Mouse (Mus musculus): ENCODE data around the gene Rcn3. TPM values are rescaled to one million over a fixed set of nuclear protein-coding genes. Genes with fewer than 3 reads are reported as not detected.

The Rcn3 gene
- polyA plus RNA-seq (2014; fragmentation: Illumina TruSeq; extraction: RNeasy Lipid Tissue Mini Kit (QIAGEN cat#74804); ENCODE audit: low read depth, low replicate concordance) = not detected

DNA sequence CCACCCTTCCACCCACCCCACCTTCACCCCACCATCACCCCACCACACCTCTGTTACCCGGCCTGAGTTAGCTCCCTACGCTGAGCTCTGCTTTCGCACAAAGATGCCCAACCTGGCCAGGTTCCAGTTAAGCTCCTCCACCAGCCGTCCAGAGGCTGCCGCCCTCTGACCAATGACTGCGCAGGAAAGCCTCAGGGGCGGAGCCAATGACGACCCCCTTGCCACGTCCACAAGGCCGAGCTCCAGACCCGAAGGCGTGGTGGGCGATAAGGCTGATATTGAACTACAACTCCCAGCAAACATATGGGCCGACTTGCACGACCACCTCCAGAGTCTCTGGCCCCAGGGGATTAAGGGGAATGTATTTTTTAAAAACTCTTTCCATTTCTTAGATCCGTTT, at the start of gene Rcn3:
Gene Rcn3, minus strand, starts transcription at position 174 of the 400 bp plus-strand sequence.

GRCm38 (mm10) chr7:45135993-45136567, 44.1 kb upstream of the Rcn3 start, which contains the start of the genes Gm45713 and Flt3l:
Gene Gm45713 (minus strand): TSS chr7:45136231.
Gene Flt3l (minus strand): TSS chr7:45136432.

DNA sequence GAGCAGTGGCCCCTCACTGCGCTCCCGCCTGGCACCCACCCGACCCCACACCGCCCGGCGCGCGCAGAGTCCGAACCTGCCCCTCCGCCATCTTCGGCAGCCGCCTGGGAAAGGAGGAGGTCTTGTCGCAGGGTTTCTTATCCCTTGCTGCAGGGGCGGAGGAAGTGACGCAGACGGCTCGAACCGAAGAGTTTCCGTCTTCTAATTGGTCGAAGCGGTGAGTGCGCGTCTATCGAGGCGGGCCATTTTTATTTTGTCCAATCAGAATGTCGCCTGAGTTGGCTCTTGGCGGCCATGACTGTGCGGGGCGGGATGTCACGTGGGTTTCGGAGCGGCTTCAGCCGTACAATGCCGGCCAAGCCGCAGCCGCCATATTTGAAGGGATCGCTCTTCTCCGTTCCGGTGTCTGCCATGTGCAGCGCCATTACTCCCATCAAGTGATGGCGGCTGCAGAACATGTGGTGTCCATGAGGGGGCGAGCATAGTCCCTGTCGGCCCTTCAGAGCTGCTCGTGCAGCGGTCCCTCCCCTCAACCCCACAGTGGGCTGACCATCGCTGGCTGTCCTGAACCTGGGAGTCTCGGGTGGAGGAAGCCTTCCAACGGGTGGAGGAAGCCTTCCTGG, 36.7 kb upstream of the Rcn3 start, which contains the start of gene Rpl13a:
Gene Rpl13a, minus strand, starts transcription at position 138 of the 623 bp plus-strand sequence.

DNA sequence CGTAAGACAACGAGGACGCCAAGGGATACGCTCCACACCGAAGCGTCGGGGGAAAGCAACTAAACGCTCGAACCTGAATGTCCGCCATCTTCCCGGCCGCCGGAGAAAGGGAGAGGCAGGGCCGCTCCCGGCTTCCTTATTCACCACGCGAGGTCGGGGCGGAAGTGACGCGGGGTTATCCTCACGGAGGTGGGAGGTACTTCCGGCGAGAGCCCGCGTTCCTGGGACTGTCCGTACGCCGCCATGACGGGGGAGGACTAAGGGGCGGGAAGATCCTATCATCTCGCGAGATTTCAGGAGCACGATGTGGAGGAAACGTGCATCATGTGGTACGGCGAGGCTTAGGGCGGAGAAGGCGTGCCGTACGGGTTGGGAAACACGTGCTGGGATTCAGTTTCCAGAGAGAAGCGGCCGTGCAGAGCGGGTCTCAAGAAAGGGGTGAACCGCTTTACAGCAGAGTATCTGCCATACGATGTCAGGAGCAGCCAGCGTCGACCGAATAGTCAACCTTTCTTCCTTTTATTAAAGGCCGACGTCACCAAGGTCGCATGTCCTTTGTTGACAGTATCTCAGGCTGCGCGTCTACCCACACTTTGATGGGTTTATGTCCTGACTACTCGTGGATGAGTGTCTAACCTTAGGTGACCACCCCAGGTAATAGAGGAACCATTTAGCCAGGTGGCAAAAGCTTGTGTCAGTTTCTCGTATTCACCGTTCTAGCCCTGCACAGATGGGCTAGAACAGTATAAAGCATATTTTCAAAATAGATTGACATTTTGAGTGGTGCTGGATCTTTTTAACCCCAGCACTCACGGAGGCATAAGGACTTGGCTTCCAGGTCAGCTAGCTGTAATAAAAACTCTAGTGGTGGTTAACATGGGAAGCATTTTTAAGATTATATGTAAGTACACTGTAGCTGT, 32.5 kb upstream of the Rcn3 start, which contains the start of gene Rps11:
Gene Rps11, minus strand, starts transcription at position 216 of the 920 bp plus-strand sequence.

DNA sequence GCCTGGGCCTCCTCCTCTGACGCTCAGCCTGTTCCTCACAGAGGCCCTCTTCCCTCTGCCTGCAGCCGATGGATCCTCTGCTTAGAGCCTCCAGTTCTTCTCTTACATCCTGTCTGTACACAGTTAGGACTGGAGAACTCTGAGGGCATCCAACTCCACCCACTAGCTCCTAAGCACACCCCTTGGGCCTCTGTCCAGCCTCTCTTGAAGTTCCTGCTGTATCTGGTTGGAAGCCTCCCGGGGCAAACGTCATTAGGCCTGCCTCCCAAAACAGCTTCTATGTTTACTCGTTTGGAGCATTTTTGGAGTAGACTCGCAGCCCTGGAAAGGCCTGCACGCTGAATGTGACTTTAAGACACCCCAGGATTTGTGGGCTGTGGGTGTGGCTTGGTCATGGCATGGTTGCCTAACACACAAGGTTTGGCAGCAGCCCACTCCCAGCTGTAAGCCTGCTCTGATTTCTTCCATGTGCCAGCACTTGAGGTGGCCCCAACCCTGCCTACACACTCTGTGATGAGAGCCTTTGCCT, 11.7 kb upstream of the Rcn3 start, which contains the start of gene Fcgrt:
Gene Fcgrt, minus strand, starts transcription at position 200 of the 529 bp plus-strand sequence.

DNA sequence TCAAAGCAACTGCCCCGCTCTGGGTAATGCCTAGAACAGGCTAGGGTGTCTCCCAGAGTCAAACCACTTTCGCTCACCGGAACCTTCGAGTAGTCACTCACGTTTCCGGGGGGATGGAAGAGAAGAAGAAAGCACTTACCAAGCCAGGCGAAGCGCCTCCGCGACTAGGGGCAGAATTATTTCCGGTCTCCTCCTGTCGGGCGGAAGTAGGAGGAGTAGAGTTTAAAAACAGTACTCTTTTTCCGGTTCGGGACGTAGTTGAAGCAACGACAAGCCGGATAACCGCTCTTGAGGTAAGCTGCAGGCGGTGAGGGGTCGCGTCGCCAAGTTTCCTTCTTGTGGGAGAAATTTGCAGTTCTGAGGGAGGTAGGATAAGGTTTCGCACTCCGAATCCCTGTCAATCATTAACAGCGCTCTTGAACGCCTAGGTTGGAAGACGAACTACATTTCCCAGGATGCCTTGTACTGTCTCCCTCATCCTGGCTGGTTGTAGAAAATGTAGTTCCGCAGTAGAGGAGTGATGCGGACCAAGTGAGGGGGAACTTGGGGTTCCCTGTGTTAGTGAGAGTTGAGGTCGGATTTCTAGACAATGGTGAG, 29.7 kb downstream of the Rcn3 start, which contains the start of the genes Nosip and Prrg2:
Gene Nosip, plus strand, starts transcription at position 191 of the 597 bp plus-strand sequence.
Gene Prrg2, minus strand, starts transcription at position 439 of the 597 bp plus-strand sequence.

GRCm38 (mm10) chr7:45052862-45053116, 39.2 kb downstream of the Rcn3 start, which contains the start of gene Prr12:
Gene Prr12 (minus strand): TSS chr7:45052881.

Other genes with a start within 250 kb of the Rcn3 start
- gene Akt1s1, start 243.2 kb downstream of the Rcn3 start, polyA plus RNA-seq (2014; fragmentation: Illumina TruSeq; extraction: RNeasy Lipid Tissue Mini Kit (QIAGEN cat#74804); ENCODE audit: low read depth, low replicate concordance) = 2.2 TPM
- 1.3 TPM for gene Tbc1d17, start 243.1 kb downstream of the Rcn3 start, polyA plus RNA-seq (2014; fragmentation: Illumina TruSeq; extraction: RNeasy Lipid Tissue Mini Kit (QIAGEN cat#74804); ENCODE audit: low read depth, low replicate concordance)
- gene Pnkp, start 235.1 kb downstream of the Rcn3 start, polyA plus RNA-seq (2014; fragmentation: Illumina TruSeq; extraction: RNeasy Lipid Tissue Mini Kit (QIAGEN cat#74804); ENCODE audit: low read depth, low replicate concordance) = 1.4 TPM
- 0.95 TPM for gene Ptov1, start 222.4 kb downstream of the Rcn3 start, polyA plus RNA-seq (2014; fragmentation: Illumina TruSeq; extraction: RNeasy Lipid Tissue Mini Kit (QIAGEN cat#74804); ENCODE audit: low read depth, low replicate concordance)
- 1.1 TPM for gene Med25, start 199.5 kb downstream of the Rcn3 start, polyA plus RNA-seq (2014; fragmentation: Illumina TruSeq; extraction: RNeasy Lipid Tissue Mini Kit (QIAGEN cat#74804); ENCODE audit: low read depth, low replicate concordance)
- gene Fuz, start 196.1 kb downstream of the Rcn3 start, polyA plus RNA-seq (2014; fragmentation: Illumina TruSeq; extraction: RNeasy Lipid Tissue Mini Kit (QIAGEN cat#74804); ENCODE audit: low read depth, low replicate concordance) = 1.4 TPM
- 9.2 TPM for gene Ap2a1, start 162.7 kb downstream of the Rcn3 start, polyA plus RNA-seq (2014; fragmentation: Illumina TruSeq; extraction: RNeasy Lipid Tissue Mini Kit (QIAGEN cat#74804); ENCODE audit: low read depth, low replicate concordance)
- not detected for gene Tsks, start 149.0 kb downstream of the Rcn3 start, polyA plus RNA-seq (2014; fragmentation: Illumina TruSeq; extraction: RNeasy Lipid Tissue Mini Kit (QIAGEN cat#74804); ENCODE audit: low read depth, low replicate concordance)
- not detected for gene Cpt1c, start 117.4 kb downstream of the Rcn3 start, polyA plus RNA-seq (2014; fragmentation: Illumina TruSeq; extraction: RNeasy Lipid Tissue Mini Kit (QIAGEN cat#74804); ENCODE audit: low read depth, low replicate concordance)
- gene Prmt1, start 105.7 kb downstream of the Rcn3 start, polyA plus RNA-seq (2014; fragmentation: Illumina TruSeq; extraction: RNeasy Lipid Tissue Mini Kit (QIAGEN cat#74804); ENCODE audit: low read depth, low replicate concordance) = 4.2 TPM
- gene Irf3, start 94.6 kb downstream of the Rcn3 start, polyA plus RNA-seq (2014; fragmentation: Illumina TruSeq; extraction: RNeasy Lipid Tissue Mini Kit (QIAGEN cat#74804); ENCODE audit: low read depth, low replicate concordance) = 21.4 TPM
- gene Bcl2l12, start 93.5 kb downstream of the Rcn3 start, polyA plus RNA-seq (2014; fragmentation: Illumina TruSeq; extraction: RNeasy Lipid Tissue Mini Kit (QIAGEN cat#74804); ENCODE audit: low read depth, low replicate concordance) = 0.66 TPM
- 1.3 TPM for gene Scaf1, start 75.9 kb downstream of the Rcn3 start, polyA plus RNA-seq (2014; fragmentation: Illumina TruSeq; extraction: RNeasy Lipid Tissue Mini Kit (QIAGEN cat#74804); ENCODE audit: low read depth, low replicate concordance)
- gene Rras, start 74.3 kb downstream of the Rcn3 start, polyA plus RNA-seq (2014; fragmentation: Illumina TruSeq; extraction: RNeasy Lipid Tissue Mini Kit (QIAGEN cat#74804); ENCODE audit: low read depth, low replicate concordance) = 3.7 TPM
- gene Prr12, start 39.3 kb downstream of the Rcn3 start, polyA plus RNA-seq (2014; fragmentation: Illumina TruSeq; extraction: RNeasy Lipid Tissue Mini Kit (QIAGEN cat#74804); ENCODE audit: low read depth, low replicate concordance) = 0.11 TPM
- gene Nosip, start 29.8 kb downstream of the Rcn3 start, polyA plus RNA-seq (2014; fragmentation: Illumina TruSeq; extraction: RNeasy Lipid Tissue Mini Kit (QIAGEN cat#74804); ENCODE audit: low read depth, low replicate concordance) = 3.2 TPM
- gene Prrg2, start 29.5 kb downstream of the Rcn3 start, polyA plus RNA-seq (2014; fragmentation: Illumina TruSeq; extraction: RNeasy Lipid Tissue Mini Kit (QIAGEN cat#74804); ENCODE audit: low read depth, low replicate concordance) = 2.3 TPM
- 33.3 TPM for gene Fcgrt, start 11.6 kb upstream of the Rcn3 start, polyA plus RNA-seq (2014; fragmentation: Illumina TruSeq; extraction: RNeasy Lipid Tissue Mini Kit (QIAGEN cat#74804); ENCODE audit: low read depth, low replicate concordance)
- gene Rps11, start 32.2 kb upstream of the Rcn3 start, polyA plus RNA-seq (2014; fragmentation: Illumina TruSeq; extraction: RNeasy Lipid Tissue Mini Kit (QIAGEN cat#74804); ENCODE audit: low read depth, low replicate concordance) = 172 TPM
- gene Rpl13a, start 36.5 kb upstream of the Rcn3 start, polyA plus RNA-seq (2014; fragmentation: Illumina TruSeq; extraction: RNeasy Lipid Tissue Mini Kit (QIAGEN cat#74804); ENCODE audit: low read depth, low replicate concordance) = 253 TPM
- gene Gm45713, start 44.0 kb upstream of the Rcn3 start, polyA plus RNA-seq (2014; fragmentation: Illumina TruSeq; extraction: RNeasy Lipid Tissue Mini Kit (QIAGEN cat#74804); ENCODE audit: low read depth, low replicate concordance) = not detected
- gene Flt3l, start 44.2 kb upstream of the Rcn3 start, polyA plus RNA-seq (2014; fragmentation: Illumina TruSeq; extraction: RNeasy Lipid Tissue Mini Kit (QIAGEN cat#74804); ENCODE audit: low read depth, low replicate concordance) = 5.4 TPM
- 3.9 TPM for gene Pih1d1, start 62.1 kb upstream of the Rcn3 start, polyA plus RNA-seq (2014; fragmentation: Illumina TruSeq; extraction: RNeasy Lipid Tissue Mini Kit (QIAGEN cat#74804); ENCODE audit: low read depth, low replicate concordance)
- gene Aldh16a1, start 62.4 kb upstream of the Rcn3 start, polyA plus RNA-seq (2014; fragmentation: Illumina TruSeq; extraction: RNeasy Lipid Tissue Mini Kit (QIAGEN cat#74804); ENCODE audit: low read depth, low replicate concordance) = 5.2 TPM
- gene Slc17a7, start 71.7 kb upstream of the Rcn3 start, polyA plus RNA-seq (2014; fragmentation: Illumina TruSeq; extraction: RNeasy Lipid Tissue Mini Kit (QIAGEN cat#74804); ENCODE audit: low read depth, low replicate concordance) = not detected
- gene Gfy, start 87.3 kb upstream of the Rcn3 start, polyA plus RNA-seq (2014; fragmentation: Illumina TruSeq; extraction: RNeasy Lipid Tissue Mini Kit (QIAGEN cat#74804); ENCODE audit: low read depth, low replicate concordance) = not detected
- not detected for gene Pth2, start 88.8 kb upstream of the Rcn3 start, polyA plus RNA-seq (2014; fragmentation: Illumina TruSeq; extraction: RNeasy Lipid Tissue Mini Kit (QIAGEN cat#74804); ENCODE audit: low read depth, low replicate concordance)
- gene Ccdc155, start 112.7 kb upstream of the Rcn3 start, polyA plus RNA-seq (2014; fragmentation: Illumina TruSeq; extraction: RNeasy Lipid Tissue Mini Kit (QIAGEN cat#74804); ENCODE audit: low read depth, low replicate concordance) = not detected
- not detected for gene Dkkl1, start 119.9 kb upstream of the Rcn3 start, polyA plus RNA-seq (2014; fragmentation: Illumina TruSeq; extraction: RNeasy Lipid Tissue Mini Kit (QIAGEN cat#74804); ENCODE audit: low read depth, low replicate concordance)
- gene Tead2, start 123.5 kb upstream of the Rcn3 start, polyA plus RNA-seq (2014; fragmentation: Illumina TruSeq; extraction: RNeasy Lipid Tissue Mini Kit (QIAGEN cat#74804); ENCODE audit: low read depth, low replicate concordance) = 0.19 TPM
- gene Cd37, start 146.9 kb upstream of the Rcn3 start, polyA plus RNA-seq (2014; fragmentation: Illumina TruSeq; extraction: RNeasy Lipid Tissue Mini Kit (QIAGEN cat#74804); ENCODE audit: low read depth, low replicate concordance) = 0.34 TPM
- gene Slc6a16, start 148.9 kb upstream of the Rcn3 start, polyA plus RNA-seq (2014; fragmentation: Illumina TruSeq; extraction: RNeasy Lipid Tissue Mini Kit (QIAGEN cat#74804); ENCODE audit: low read depth, low replicate concordance) = 1.2 TPM
- not detected for gene Slc6a21, start 185.3 kb upstream of the Rcn3 start, polyA plus RNA-seq (2014; fragmentation: Illumina TruSeq; extraction: RNeasy Lipid Tissue Mini Kit (QIAGEN cat#74804); ENCODE audit: low read depth, low replicate concordance)
- gene Trpm4, start 241.6 kb upstream of the Rcn3 start, polyA plus RNA-seq (2014; fragmentation: Illumina TruSeq; extraction: RNeasy Lipid Tissue Mini Kit (QIAGEN cat#74804); ENCODE audit: low read depth, low replicate concordance) = not detected
- not detected for gene Hrc, start 243.1 kb upstream of the Rcn3 start, polyA plus RNA-seq (2014; fragmentation: Illumina TruSeq; extraction: RNeasy Lipid Tissue Mini Kit (QIAGEN cat#74804); ENCODE audit: low read depth, low replicate concordance)

Data from liver, adult 10 weeks (tissue).